ENCODE assay signal across 17 mouse cellular contexts in the genomic region with DNA sequence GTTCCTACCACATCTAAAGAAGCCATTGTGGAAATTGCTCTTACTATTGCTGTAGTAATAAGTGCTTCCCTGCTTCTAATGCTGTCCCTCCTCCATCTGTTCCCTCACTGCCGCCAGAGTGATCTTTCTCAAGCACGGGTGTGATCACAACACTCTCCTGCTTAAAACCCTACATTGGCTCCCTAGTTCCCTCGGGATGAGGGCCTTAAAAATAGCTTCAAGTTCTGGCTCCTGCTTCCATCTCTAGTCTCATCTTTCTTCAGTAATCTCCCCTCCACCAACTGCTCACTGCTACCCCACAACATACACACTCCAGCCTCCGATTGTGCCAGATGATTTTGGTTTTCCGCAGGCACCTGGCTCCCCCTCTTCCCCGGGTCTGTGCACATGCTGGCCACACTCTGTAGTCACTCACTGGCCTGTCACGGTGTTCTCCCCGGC.
A peak's percentile ranks its signal among the peaks of the same experiment; 100 is the strongest.
DNase-seq lines count a peak whose midpoint lies in the region; ATAC-seq and TF ChIP-seq lines count a peak whose summit lies in the region.
"Had no signal": no experiment of that assay in that cellular context is flagged by ENCODE, and none has a peak within 500 bp of the region (broad histone marks: within the 10 kb centered on the region; RNA-seq: fewer than 3 reads in every experiment).

No protein-coding gene starts in this region.

- no peak for TF ChIP-seq POLR2A in cerebellum, adult 2 months (IDR thresholded peaks at IDR 0.05; ENCODE audit: borderline replicate concordance, insufficient read depth, low read length)
- no peak for TF ChIP-seq POLR2A in myocyte (IDR thresholded peaks at IDR 0.05; ENCODE audit: insufficient read length, low read depth)

- no peaks in the 10 kb centered on the region for H3K9me3 ChIP-seq in embryonic facial prominence, embryonic 14.5 days (ENCODE audit: control insufficient read depth, low read length)
- no peaks in the 10 kb centered on the region for H3K9me3 ChIP-seq in embryonic facial prominence, embryonic 10.5 days
- H3K9me3 ChIP-seq: embryonic facial prominence, embryonic 12.5 days; limb, embryonic 12.5 days had no signal

- no peak for DNase-seq in embryonic facial prominence, embryonic 14.5 days (ENCODE audit: low spot score)
- DNase-seq in embryonic facial prominence, embryonic 10.5 days (ENCODE audit: low spot score), result no peak
- peak; percentile 35 for DNase-seq in layer of hippocampus, adult 11-12 months (ENCODE audit: low spot score)
- no peak for DNase-seq in layer of hippocampus, postnatal 25 days (ENCODE audit: extremely low spot score in 1 of 2, low spot score in 1 of 2)
- DNase-seq in cerebellum, adult 2 months, result peak; percentile 61 to 74
- DNase-seq in ovary, postnatal 14 days (ENCODE audit: low spot score), result no peak
- DNase-seq in T-cell, adult 2 months (ENCODE audit: low spot score), result no peak
- DNase-seq: adrenal gland, adult 8-10 months; heart, postnatal 14 days; kidney, adult 9 months; lung, postnatal 36 days; spleen, adult 18-20 months; thymus, postnatal 25 days had no signal

- H3K27me3 ChIP-seq in embryonic facial prominence, embryonic 14.5 days (replicated peaks; ENCODE audit: control insufficient read depth, insufficient read depth, low read length), result no peaks in the 10 kb centered on the region
- H3K27me3 ChIP-seq in embryonic facial prominence, embryonic 10.5 days (replicated peaks; ENCODE audit: low read depth, poor library complexity, severe bottlenecking), result no peaks in the 10 kb centered on the region
- H3K27me3 ChIP-seq in cerebellum, adult 2 months (ENCODE audit: control insufficient read depth, insufficient read depth, low read length), result no peaks in the 10 kb centered on the region
- H3K27me3 ChIP-seq in myocyte (ENCODE audit: control insufficient read depth, insufficient read depth, insufficient read length), result no peaks in the 10 kb centered on the region
- H3K27me3 ChIP-seq: embryonic facial prominence, embryonic 12.5 days; limb, embryonic 12.5 days had no signal

- H3K9ac ChIP-seq in embryonic facial prominence, embryonic 14.5 days (ENCODE audit: low read depth, low read length), result no peak overlapping the region
- H3K9ac ChIP-seq: embryonic facial prominence, embryonic 12.5 days; limb, embryonic 12.5 days had no signal

- peak; percentile 71 for ATAC-seq in embryonic facial prominence, embryonic 14.5 days (ENCODE audit: low read depth)

- no peak overlapping the region for H3K4me2 ChIP-seq in embryonic facial prominence, embryonic 14.5 days (ENCODE audit: low read depth, low read length)
- peak overlapping the region; percentile 18 for H3K4me2 ChIP-seq in myocyte (ENCODE audit: low read depth)
- H3K4me2 ChIP-seq: embryonic facial prominence, embryonic 12.5 days; limb, embryonic 12.5 days; midbrain, embryonic 11.5 days had no signal

- H3K36me3 ChIP-seq in embryonic facial prominence, embryonic 14.5 days (ENCODE audit: control insufficient read depth, insufficient read depth, low read length), result no peaks in the 10 kb centered on the region
- no peaks in the 10 kb centered on the region for H3K36me3 ChIP-seq in embryonic facial prominence, embryonic 10.5 days (replicated peaks)
- H3K36me3 ChIP-seq in myocyte (ENCODE audit: control insufficient read depth, insufficient read depth), result no peaks in the 10 kb centered on the region
- H3K36me3 ChIP-seq: embryonic facial prominence, embryonic 12.5 days; limb, embryonic 12.5 days had no signal

- H3K79me2 ChIP-seq in myocyte (ENCODE audit: control insufficient read depth, insufficient read depth), result no peaks in the 10 kb centered on the region

- H3ac ChIP-seq in myocyte (ENCODE audit: control insufficient read depth, insufficient read length), result no peak overlapping the region

- 63% methylated on average over 8 of the region's 8 CpGs for WGBS in embryonic facial prominence, embryonic 14.5 days
- WGBS in embryonic facial prominence, embryonic 10.5 days, result 78% methylated on average over 8 of the region's 8 CpGs
- WGBS in cerebellum, adult 2 months, result 9% methylated on average over 8 of the region's 8 CpGs

- TF ChIP-seq CTCF in cerebellum, adult 2 months (IDR thresholded peaks at IDR 0.05; ENCODE audit: borderline replicate concordance, insufficient read depth, low read depth, low read length), result no peak

- no peak overlapping the region for H3K4me3 ChIP-seq in embryonic facial prominence, embryonic 14.5 days (ENCODE audit: low read depth, low read length)
- H3K4me3 ChIP-seq in embryonic facial prominence, embryonic 10.5 days, result no peak overlapping the region
- H3K4me3 ChIP-seq in cerebellum, adult 2 months (replicated peaks; ENCODE audit: insufficient read depth, low read depth, low read length), result no peak overlapping the region
- no peak overlapping the region for H3K4me3 ChIP-seq in myocyte
- H3K4me3 ChIP-seq: embryonic facial prominence, embryonic 12.5 days; limb, embryonic 12.5 days had no signal

- no peak overlapping the region for H3K27ac ChIP-seq in embryonic facial prominence, embryonic 14.5 days (replicated peaks; ENCODE audit: low read depth, low read length)
- no peak overlapping the region for H3K27ac ChIP-seq in embryonic facial prominence, embryonic 10.5 days (replicated peaks)
- peak overlapping the region; percentile 64 for H3K27ac ChIP-seq in cerebellum, adult 2 months (ENCODE audit: insufficient read depth, low read length)
- H3K27ac ChIP-seq: embryonic facial prominence, embryonic 12.5 days; limb, embryonic 12.5 days had no signal

- H3K4me1 ChIP-seq in embryonic facial prominence, embryonic 14.5 days (ENCODE audit: control insufficient read depth, insufficient read depth, low read length), result no peaks in the 10 kb centered on the region
- H3K4me1 ChIP-seq in embryonic facial prominence, embryonic 10.5 days, result peaks cover 12% of the 10 kb centered on the region; the same call in 1 of the 2 replicates
- H3K4me1 ChIP-seq in cerebellum, adult 2 months (ENCODE audit: control insufficient read depth, insufficient read depth, low read length), result peaks cover 18% of the 10 kb centered on the region; the same call in 1 of the 2 replicates

TF ChIP-seq in myocyte, 11 proteins besides CTCF, POLR2A, EP300 and RAD21:
- no peak for TF ChIP-seq REST (IDR thresholded peaks at IDR 0.05; ENCODE audit: insufficient read depth, insufficient read length)
- TF ChIP-seq MYOD1 (IDR thresholded peaks at IDR 0.05; ENCODE audit: control insufficient read depth in 1 of 3, insufficient read length in 2 of 3, low read depth in 2 of 3), result peak in 1 of 3 experiments; percentile 2

Comparison
In these comparisons a context has a peak if more than half of its experiments do, and no peak if none do; other contexts are left out.
1. DNase-seq: peak in layer of hippocampus, adult 11-12 months (single experiment) and cerebellum, adult 2 months (2 of 2); none in embryonic facial prominence, embryonic 14.5 days (single experiment), embryonic facial prominence, embryonic 10.5 days (single experiment), layer of hippocampus, postnatal 25 days (0 of 2), ovary, postnatal 14 days (single experiment) and T-cell, adult 2 months (single experiment).